Mouse (Mus musculus) forelimb bud, embryonic 11.5 days (tissue): ENCODE results near the gene Frmd8.

Experiments
- DNase-seq: peaks from one replicate; pipeline ENCODE4 v3.0.0-alpha.2; 2012; ENCODE audit warnings: low read depth, low spot score

Frmd8 gene

DNA sequence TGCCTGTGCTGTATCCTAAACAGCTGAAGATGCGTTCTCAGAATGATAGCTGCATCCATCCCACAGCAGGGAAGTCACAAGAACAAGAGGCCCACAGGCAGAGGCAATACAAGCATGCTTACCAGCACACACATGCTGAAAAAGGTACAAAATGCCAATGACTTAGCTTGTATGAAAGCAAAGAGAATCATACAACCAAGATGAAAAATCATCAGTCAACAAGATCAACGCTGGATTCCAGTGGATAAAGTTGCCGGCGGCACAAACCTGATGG, 36.2 kb downstream of the Frmd8 start:
- no peak for DNase-seq

GRCm38 (mm10) chr19:5838136-5838891, 36.8 kb downstream of the Frmd8 start:
- DNase-seq, result no peak

DNA sequence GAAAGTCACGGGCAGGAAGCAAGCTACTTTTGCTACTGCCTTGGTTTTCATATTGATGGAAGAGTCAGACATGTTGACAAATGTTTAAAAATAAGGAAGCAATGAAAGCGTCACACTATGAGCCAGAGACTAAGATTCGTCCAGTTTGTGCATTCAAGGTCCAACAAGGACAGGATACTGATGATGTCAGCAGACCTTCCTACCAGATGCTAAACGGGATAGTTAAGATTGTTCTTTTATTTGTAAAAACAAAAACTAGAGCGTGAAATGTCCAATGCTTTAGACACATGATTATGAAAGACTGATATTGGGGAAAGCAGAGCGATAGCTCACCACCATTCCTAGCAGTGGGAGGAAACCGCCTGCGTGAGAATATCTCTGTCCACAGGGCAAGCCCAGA, 37.5 kb downstream of the Frmd8 start:
- no peak for DNase-seq

- no peak for DNase-seq
These were observed 38.0 kb downstream of the Frmd8 start for GRCm38 (mm10) chr19:5836941-5837572.

DNA sequence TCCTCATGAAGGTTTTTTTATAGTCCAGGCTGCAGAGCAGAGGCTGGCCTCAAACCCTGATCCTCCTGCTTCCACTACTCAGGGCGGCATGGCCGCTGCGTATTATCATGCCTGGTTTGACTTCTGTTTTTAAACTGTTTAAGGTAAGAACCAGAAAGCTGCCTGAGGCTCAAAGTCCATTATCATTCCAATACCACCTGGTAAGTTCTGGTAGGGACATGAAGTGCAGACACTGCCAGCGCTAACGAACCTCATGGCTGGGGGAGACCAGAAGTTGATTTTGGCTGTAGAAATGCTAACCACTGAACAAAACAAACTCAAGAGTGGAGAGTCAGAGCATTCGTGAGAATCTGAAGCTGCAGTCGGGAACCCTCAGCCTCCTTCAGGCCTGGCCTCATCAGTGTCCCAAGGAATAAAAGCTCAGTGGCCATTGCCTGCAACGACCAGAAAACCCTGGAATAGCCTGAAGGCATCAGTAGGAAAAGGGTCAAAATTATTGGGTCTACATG, 39.1 kb downstream of the Frmd8 start:
- no peak for DNase-seq

GRCm38 (mm10) chr19:5835054-5835921, 39.8 kb downstream of the Frmd8 start:
- DNase-seq, result no peak

DNA sequence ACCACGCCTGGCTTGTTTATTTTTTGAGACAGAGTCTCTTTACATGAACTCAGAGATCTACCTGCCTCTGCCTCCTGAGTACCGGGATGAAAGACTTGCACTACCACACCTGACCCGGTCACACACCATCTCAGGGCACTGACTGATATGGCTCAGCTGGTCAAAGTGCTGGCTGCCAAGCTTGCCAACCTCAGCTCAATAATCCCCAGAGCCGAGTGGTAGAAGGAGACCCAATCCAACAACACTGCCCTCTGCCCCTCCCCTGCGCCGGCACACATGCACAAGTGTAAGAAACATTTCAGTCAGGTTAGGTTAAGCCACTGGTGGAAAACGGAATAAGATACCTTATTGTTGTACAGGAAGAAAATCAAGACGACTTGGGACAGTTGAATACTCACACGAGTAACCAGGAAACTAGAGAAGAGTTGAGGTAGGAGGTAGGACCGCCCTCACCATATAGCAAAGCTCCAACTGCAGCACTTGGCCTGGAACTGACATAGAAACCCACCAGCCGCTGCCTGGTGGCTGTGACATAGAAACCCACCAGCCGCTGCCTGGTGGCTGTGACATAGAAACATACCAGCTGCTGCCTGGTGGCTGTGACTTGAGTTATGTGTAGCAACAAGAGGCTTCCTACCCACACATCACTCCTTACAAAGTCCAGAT, 40.7 kb downstream of the Frmd8 start:
- no peak for DNase-seq

- no peak for DNase-seq
These were observed 41.6 kb downstream of the Frmd8 start for GRCm38 (mm10) chr19:5833287-5834100.

DNA sequence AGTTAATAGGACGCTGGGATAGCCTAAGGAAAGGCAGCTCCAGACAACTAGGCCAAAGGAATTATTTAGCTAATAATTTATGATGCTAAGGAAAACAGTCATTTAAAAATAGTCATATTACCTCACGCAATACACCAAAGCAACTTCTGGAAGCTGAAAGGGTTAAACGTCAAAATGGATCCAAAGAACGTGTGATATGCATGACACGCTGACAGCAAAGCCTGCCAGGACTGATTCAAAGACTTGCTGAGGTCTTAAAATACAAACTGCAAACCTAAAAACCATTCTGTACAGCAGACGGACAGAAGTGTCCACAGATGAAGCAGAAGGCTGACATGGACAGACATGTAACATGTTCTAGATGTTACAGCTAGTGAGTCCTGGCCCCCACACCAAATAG, 42.7 kb downstream of the Frmd8 start:
- no peak for DNase-seq

- DNase-seq, result no peak
These were observed 43.1 kb downstream of the Frmd8 start for GRCm38 (mm10) chr19:5831958-5832320.

DNA sequence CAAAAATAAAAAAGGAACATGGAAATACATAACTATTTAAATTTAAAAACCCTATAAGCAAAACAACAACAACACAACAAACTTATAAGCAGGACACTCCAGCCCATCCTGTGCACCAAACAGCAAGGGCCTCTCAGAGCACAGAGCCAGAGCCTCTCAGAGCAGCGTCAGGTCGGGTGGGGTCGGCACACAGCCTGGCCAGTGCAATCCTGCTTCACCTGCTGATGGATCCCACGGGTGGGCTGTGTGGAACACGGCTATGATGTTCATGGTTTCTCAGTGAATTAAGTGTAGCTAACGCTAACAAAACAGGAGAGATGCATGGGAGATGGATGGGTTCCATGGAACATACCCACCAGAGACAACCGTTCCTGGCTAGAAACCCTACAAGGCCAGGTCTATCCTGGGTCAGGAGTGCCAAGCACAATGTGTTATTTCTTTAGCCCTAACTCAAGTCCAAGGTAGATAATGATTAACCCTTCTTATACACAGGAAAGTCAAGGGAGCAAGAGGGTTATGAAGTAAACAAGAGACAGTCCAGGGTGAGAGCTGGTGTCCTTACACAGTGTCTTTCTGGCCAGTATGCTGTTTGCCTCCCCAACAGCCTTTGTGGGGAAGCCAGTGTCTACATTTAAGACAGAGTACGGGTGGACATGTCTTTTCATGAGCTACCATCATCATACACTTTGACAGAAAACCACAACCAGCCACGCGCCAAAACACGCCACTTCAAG, 43.7 kb downstream of the Frmd8 start:
- DNase-seq, result no peak

GRCm38 (mm10) chr19:5830776-5831175, 44.3 kb downstream of the Frmd8 start:
- no peak for DNase-seq

DNA sequence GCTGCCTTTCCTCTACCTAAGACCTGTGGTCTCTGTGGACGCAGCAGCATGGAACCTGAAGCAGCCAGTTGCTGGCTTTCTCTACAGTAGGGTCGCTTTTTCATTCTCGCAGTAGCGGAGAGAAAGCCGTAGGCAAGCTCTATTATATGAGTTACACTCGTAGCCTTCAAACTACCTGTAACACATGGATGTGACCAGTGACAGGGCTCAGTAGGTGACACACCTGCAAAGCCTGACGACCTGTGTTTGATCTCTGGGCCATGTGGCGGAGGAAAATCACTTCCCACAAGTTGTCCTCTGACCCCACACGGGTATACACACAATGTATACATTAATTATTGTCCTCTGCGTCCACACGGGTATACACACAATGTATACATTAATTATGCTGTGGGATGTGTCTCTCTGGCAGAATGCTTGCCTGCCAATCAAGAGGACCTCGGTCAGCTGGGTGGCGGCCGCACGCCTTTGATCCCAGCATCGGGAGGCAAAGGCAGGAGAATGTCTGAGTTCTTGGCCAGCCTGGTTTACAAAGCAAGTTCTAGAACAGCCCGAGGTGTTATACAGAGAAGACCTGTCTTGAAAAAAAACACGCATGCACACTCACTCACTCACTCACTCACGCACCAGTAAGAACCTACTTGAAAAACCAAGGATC, 45.0 kb downstream of the Frmd8 start:
- no peak for DNase-seq

GRCm38 (mm10) chr19:5828905-5829304, 46.2 kb downstream of the Frmd8 start:
- no peak for DNase-seq

DNA sequence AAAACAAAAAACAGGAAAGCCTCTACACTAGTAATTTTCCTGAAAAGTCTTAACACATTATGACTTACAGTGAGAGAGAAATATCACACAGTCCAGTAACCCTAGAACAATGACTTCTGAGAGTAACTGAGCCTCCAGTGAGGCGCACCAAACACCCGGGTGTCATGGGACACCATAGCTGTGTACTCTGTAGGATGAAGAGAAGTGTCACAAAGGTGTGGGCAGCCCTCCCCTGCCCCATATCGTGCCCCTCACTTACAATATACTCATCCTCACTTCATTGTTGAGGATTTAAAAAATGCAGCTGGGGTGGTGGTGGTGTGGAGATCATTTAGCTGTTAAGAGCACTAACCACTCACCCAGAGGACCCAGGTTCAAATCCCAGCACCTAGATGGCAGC, 46.9 kb downstream of the Frmd8 start:
- DNase-seq, result no peak

GRCm38 (mm10) chr19:5827456-5828154, 47.5 kb downstream of the Frmd8 start:
- DNase-seq, result no peak

- DNase-seq, result no peak
These were observed 48.0 kb downstream of the Frmd8 start for GRCm38 (mm10) chr19:5827044-5827443.

GRCm38 (mm10) chr19:5826731-5827002, 48.4 kb downstream of the Frmd8 start:
- DNase-seq, result no peak

- no peak for DNase-seq
These were observed 49.0 kb downstream of the Frmd8 start for GRCm38 (mm10) chr19:5825901-5826730.
